In genomic region chrX:136051219-136051618, GRCm38 (mm10) we compare ENCODE assay signal across 27 mouse cellular contexts. TPM values are rescaled to one million over a fixed set of nuclear protein-coding genes. Genes with fewer than 3 reads are reported as not detected.
"Had no signal": no experiment of that assay in that cellular context is flagged by ENCODE, and none has a peak within 500 bp of the region (broad histone marks: within the 10 kb centered on the region; RNA-seq: fewer than 3 reads in every experiment).

No protein-coding gene starts in this region.

- H3K4me2 ChIP-seq: heart, embryonic 13.5 days; heart, embryonic 15.5 days; hindbrain, embryonic 13.5 days; hindbrain, embryonic 15.5 days; kidney, embryonic 15.5 days; limb, embryonic 13.5 days; limb, embryonic 15.5 days had no signal

- H3K9me3 ChIP-seq: heart, embryonic 10.5 days; heart, embryonic 13.5 days; heart, embryonic 15.5 days; hindbrain, embryonic 13.5 days; hindbrain, embryonic 15.5 days; kidney, embryonic 15.5 days; limb, embryonic 13.5 days; limb, embryonic 15.5 days had no signal

- H3K4me1 ChIP-seq: heart, embryonic 10.5 days; heart, embryonic 13.5 days; heart, embryonic 15.5 days; hindbrain, embryonic 13.5 days; hindbrain, embryonic 15.5 days; kidney, embryonic 15.5 days; limb, embryonic 13.5 days; limb, embryonic 15.5 days had no signal

- H3K27ac ChIP-seq: heart, embryonic 10.5 days; heart, embryonic 13.5 days; heart, embryonic 15.5 days; hindbrain, embryonic 13.5 days; hindbrain, embryonic 15.5 days; hindbrain, postnatal 0 days; kidney, embryonic 15.5 days; kidney, postnatal 0 days; limb, embryonic 13.5 days; limb, embryonic 15.5 days had no signal

- DNase-seq: forebrain, postnatal 0 days; gastrocnemius, postnatal 10 days; gastrocnemius, postnatal 25 days; heart, adult 18-20 months; heart, postnatal 14 days; heart, postnatal 36 days; kidney, adult 11 months; kidney, adult 2 months; kidney, adult 9 months; kidney, postnatal 14 days; kidney, postnatal 36 days; layer of hippocampus, adult 9-11 months; layer of hippocampus, postnatal 36 days; left cerebral cortex, postnatal 4 days had no signal

- H3K27me3 ChIP-seq: heart, embryonic 15.5 days; hindbrain, embryonic 13.5 days; hindbrain, embryonic 15.5 days had no signal

- H3K36me3 ChIP-seq: heart, embryonic 10.5 days; heart, embryonic 13.5 days; heart, embryonic 15.5 days; hindbrain, embryonic 13.5 days; hindbrain, embryonic 15.5 days; kidney, embryonic 15.5 days; limb, embryonic 13.5 days; limb, embryonic 15.5 days had no signal

- H3K4me3 ChIP-seq: heart, embryonic 10.5 days; heart, embryonic 13.5 days; heart, embryonic 15.5 days; hindbrain, embryonic 13.5 days; hindbrain, embryonic 15.5 days; kidney, embryonic 15.5 days; limb, embryonic 13.5 days; limb, embryonic 15.5 days had no signal

- H3K9ac ChIP-seq: forebrain, postnatal 0 days; heart, embryonic 13.5 days; heart, embryonic 15.5 days; hindbrain, embryonic 13.5 days; hindbrain, embryonic 15.5 days; kidney, embryonic 15.5 days; limb, embryonic 13.5 days; limb, embryonic 15.5 days had no signal

- ATAC-seq: forebrain, postnatal 0 days; hindbrain, postnatal 0 days; intestine, embryonic 16.5 days had no signal

RNA-seq across cellular contexts. Expression of gene Nxf3, which starts 33.8 kb away (rescaled TPM):
- polyA plus RNA-seq: hindbrain, embryonic 11.5 days; hindbrain, embryonic 13.5 days; hindbrain, embryonic 15.5 days; hindbrain, postnatal 0 days; kidney, adult 2 months; kidney, embryonic 15.5 days; kidney, postnatal 0 days; large intestine, adult 2 months; limb, embryonic 13.5 days; limb, embryonic 15.5 days had no signal
